Mouse (Mus musculus) stomach, postnatal 0 days (tissue): Measurements from ENCODE around the gene Bahcc1.

ENCODE experiments used
- CTCF ChIP-seq: IDR thresholded peaks from 2 replicates; pipeline ENCODE4 v1.5.1; 2016; ENCODE audit warnings: antibody characterized with exemption, low read depth, mild to moderate bottlenecking, moderate library complexity
- EP300 ChIP-seq: optimal IDR thresholded peaks from 2 replicates; pipeline ENCODE3; 2016; ENCODE audit warnings: antibody characterized with exemption

GRCm38 (mm10) chr11:120315832-120316689 lies 83.3 kb downstream of the Bahcc1 start:
- TF ChIP-seq CTCF = no peak
- no peak for TF ChIP-seq EP300
